Mouse (Mus musculus): ENCODE results near the gene Akap8. TPM values are rescaled to one million over a fixed set of nuclear protein-coding genes. Genes with fewer than 3 reads are reported as not detected.

Gene Akap8
- total and polyA plus RNA-seq, 3 experiments = 77.9 to 127 (median 101) TPM

DNA sequence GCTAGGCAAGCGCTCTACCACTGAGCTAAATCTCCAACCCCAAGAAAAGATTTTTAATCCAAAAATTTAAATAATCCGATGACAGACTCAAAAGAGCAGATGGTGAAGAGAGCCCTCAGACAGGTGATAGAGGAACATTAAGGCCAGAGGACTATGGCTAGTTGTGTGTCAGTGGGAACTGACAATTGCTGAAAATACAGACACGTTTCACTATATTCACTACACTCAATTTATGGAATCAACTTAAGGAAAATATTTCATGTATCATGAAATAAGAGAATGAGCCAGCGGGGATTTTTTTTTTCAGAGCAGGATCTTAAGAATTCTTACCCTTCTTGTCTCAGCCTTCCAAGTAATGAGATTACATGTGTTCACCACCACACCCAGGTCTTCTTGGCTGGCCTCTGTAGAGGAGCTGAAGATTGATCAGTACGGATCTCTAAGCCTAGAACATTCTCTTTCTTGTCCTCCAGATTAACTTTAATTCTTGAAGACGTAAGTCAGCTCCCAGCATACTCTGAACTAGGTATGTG lies 35.8 kb downstream of the Akap8 start:
- TF ChIP-seq MAX (IDR thresholded peaks at IDR 0.05; ENCODE audit: low read length) (0 out of 2 replicates have a peak, but pooled peaks have one; percentile 25), MYC (IDR thresholded peaks at IDR 0.05; ENCODE audit: low read depth, low read length) (peak; percentile 55; the same call in 1 of the 2 replicates), TBP (IDR thresholded peaks at IDR 0.05; ENCODE audit: low read depth, low read length) (peak; percentile 54; the same call in 1 of the 2 replicates), ZNF384 (IDR thresholded peaks at IDR 0.05; ENCODE audit: low read depth, low read length) (no peak), CTCF (IDR thresholded peaks at IDR 0.05 in 2 of 3, conservative IDR thresholded peaks at IDR 0.05 in 1 of 3; ENCODE audit: control insufficient read depth in 1 of 3, insufficient read depth in 1 of 3, low read depth in 2 of 3, low read length in 3 of 3, poor library complexity in 1 of 3, severe bottlenecking in 1 of 3) (no peak), SIN3A (IDR thresholded peaks at IDR 0.05; ENCODE audit: low read length) (peak; percentile 55), MXI1 (IDR thresholded peaks at IDR 0.05; ENCODE audit: low read depth, low read length) (peak; percentile 55), CHD1 (IDR thresholded peaks at IDR 0.05; ENCODE audit: low read depth, low read length) (0 out of 2 replicates have a peak, but pooled peaks have one; percentile 58)
- peak; percentile 59 for DNase-seq (ENCODE audit: low read depth, low spot score)

DNA sequence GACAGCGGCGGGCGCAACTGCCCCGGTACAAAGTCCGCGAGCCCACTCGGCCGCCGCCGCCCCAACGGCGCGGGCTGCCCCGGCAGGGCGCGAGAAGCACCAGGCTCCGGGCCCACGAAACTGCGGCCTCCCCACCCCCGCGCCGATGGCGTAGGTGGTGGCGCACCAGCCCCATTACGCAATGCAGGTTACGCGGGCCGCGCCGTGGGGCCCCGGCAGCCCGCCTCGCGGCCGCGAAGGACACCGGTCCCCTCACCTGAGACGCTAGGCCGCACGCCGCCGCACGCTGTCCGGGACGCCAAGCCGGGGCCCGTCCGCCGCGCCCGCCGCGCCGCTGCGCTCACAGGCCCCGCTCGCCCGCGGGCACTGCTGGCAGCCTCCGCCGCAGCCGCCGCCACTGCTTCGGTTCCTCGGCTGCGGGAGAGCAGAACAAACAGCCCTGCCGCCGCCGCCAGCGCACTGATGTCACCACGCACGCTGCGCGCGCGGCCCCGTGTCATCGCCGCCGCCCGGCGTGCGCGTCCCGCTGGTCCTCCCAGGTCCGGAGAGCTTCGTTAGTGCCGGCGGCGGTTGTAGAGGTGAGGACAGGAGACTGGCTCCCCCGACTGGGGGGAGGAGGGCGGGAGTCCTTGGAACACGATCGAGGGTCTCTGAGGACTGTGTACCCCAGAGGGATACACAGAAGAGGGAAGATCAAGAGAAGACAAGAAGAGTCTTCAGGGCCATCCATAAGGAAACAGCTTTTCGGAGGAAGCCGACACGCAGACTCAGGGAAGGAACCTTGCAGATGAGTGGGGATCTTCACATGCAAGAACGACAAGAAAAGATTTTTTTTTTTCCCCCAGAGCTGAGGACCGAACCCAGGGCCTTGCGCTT lies 36.5 kb downstream of the Akap8 start, which contains the start of gene Brd4:
Gene Brd4, minus strand, starts transcription at position 461 of the 876 bp plus-strand sequence.
- Histone ChIP-seq H3K9me3 (replicated peaks; ENCODE audit: insufficient read depth, low read length) (no peaks in the 10 kb centered on the region), H3K9ac (ENCODE audit: control insufficient read depth, low read depth, low read length, poor library complexity, severe bottlenecking) (peak within 1 kb of the TSS; percentile 89), H3K4me1 (ENCODE audit: control insufficient read depth in 1 of 2, insufficient read depth in 2 of 2, low read length in 2 of 2) (peaks cover 10 to 12% of the 10 kb centered on the region in 2 experiments), H3K79me2 (ENCODE audit: control insufficient read depth, insufficient read depth, low read length, poor library complexity) (peaks cover 52% of the 10 kb centered on the region), H3K27ac (ENCODE audit: control insufficient read depth, low read depth, low read length) (peak within 1 kb of the TSS; percentile 84), H3K4me3 (ENCODE audit: control insufficient read depth in 1 of 2, insufficient read depth in 1 of 2, low read depth in 2 of 2, low read length in 2 of 2) (peak within 1 kb of the TSS; percentile 67 to 69), H3K27me3 (ENCODE audit: control insufficient read depth in 1 of 2, insufficient read depth in 2 of 2, low read length in 2 of 2) (no peaks in the 10 kb centered on the region), H3K36me3 (ENCODE audit: control insufficient read depth in 1 of 2, insufficient read depth in 2 of 2, low read length in 2 of 2) (peaks cover 0 to 36% of the 10 kb centered on the region in 2 experiments; a peak in 2 of 4 replicates)
- peak; percentile 93 for DNase-seq (ENCODE audit: low read depth, low spot score)
- TF ChIP-seq SMC3 (IDR thresholded peaks at IDR 0.05; ENCODE audit: low read depth, low read length) (no peak), GATA1 (IDR thresholded peaks at IDR 0.05; ENCODE audit: low read depth, low read length) (no peak), GABPA (IDR thresholded peaks at IDR 0.05; ENCODE audit: low read depth, low read length) (no peak), ZKSCAN1 (IDR thresholded peaks at IDR 0.05; ENCODE audit: low read depth, low read length) (no peak), CTCF (IDR thresholded peaks at IDR 0.05 in 2 of 3, conservative IDR thresholded peaks at IDR 0.05 in 1 of 3; ENCODE audit: control insufficient read depth in 1 of 3, insufficient read depth in 1 of 3, low read depth in 2 of 3, low read length in 3 of 3, poor library complexity in 1 of 3, severe bottlenecking in 1 of 3) (0 out of 6 replicates have a peak, but pooled peaks of 1 of the 3 experiments have one; percentile 0), RCOR1 (IDR thresholded peaks at IDR 0.05; ENCODE audit: low read depth, low read length) (no peak), MYC (IDR thresholded peaks at IDR 0.05; ENCODE audit: low read depth, low read length) (no peak), ZC3H11A (IDR thresholded peaks at IDR 0.05; ENCODE audit: low read depth, low read length) (no peak), CHD2 (IDR thresholded peaks at IDR 0.05; ENCODE audit: low read length) (no peak), KAT2A (conservative IDR thresholded peaks at IDR 0.05; ENCODE audit: low read depth, low read length) (no peak; the same call in 1 of the 2 replicates), ZMIZ1 (IDR thresholded peaks at IDR 0.05; ENCODE audit: low read depth, low read length) (peak; percentile 81; the same call in 1 of the 2 replicates), TAL1 (IDR thresholded peaks at IDR 0.05; ENCODE audit: low read length) (no peak), MAX (IDR thresholded peaks at IDR 0.05; ENCODE audit: low read length) (no peak), NELFE (IDR thresholded peaks at IDR 0.05; ENCODE audit: low read depth, low read length) (peak; percentile 82), POLR2AphosphoS5 (IDR thresholded peaks at IDR 0.05; ENCODE audit: borderline replicate concordance, low read depth, low read length) (no peak), EP300 (IDR thresholded peaks at IDR 0.05; ENCODE audit: low read depth in 1 of 2, low read length in 2 of 2) (no peak), RAD21 (IDR thresholded peaks at IDR 0.05; ENCODE audit: low read depth, low read length) (no peak), MAZ (IDR thresholded peaks at IDR 0.05; ENCODE audit: low read depth, low read length) (no peak), CHD1 (IDR thresholded peaks at IDR 0.05; ENCODE audit: low read depth, low read length) (no peak), HCFC1 (IDR thresholded peaks at IDR 0.05; ENCODE audit: low read depth, low read length) (peak; percentile 76), SIN3A (IDR thresholded peaks at IDR 0.05; ENCODE audit: low read length) (peak; percentile 69), E2F4 (IDR thresholded peaks at IDR 0.05; ENCODE audit: borderline replicate concordance, low read depth, low read length) (no peak), MEF2A (IDR thresholded peaks at IDR 0.05; ENCODE audit: extremely low read depth, insufficient replicate concordance, low read depth, low read length, poor library complexity, severe bottlenecking) (no peak), TCF12 (IDR thresholded peaks at IDR 0.05; ENCODE audit: low read depth, low read length) (peak; percentile 53; the same call in 1 of the 2 replicates)

More for the DNA sequence above, 35.8 kb downstream of the Akap8 start:
- Histone ChIP-seq H3K79me2 (ENCODE audit: control insufficient read depth, insufficient read depth, low read length, poor library complexity) (peaks cover 46% of the 10 kb centered on the region), H3K27me3 (ENCODE audit: control insufficient read depth in 1 of 2, insufficient read depth in 2 of 2, low read length in 2 of 2) (no peaks in the 10 kb centered on the region), H3K9me3 (replicated peaks; ENCODE audit: insufficient read depth, low read length) (no peaks in the 10 kb centered on the region), H3K36me3 (ENCODE audit: control insufficient read depth in 1 of 2, insufficient read depth in 2 of 2, low read length in 2 of 2) (peaks cover 0 to 31% of the 10 kb centered on the region in 2 experiments; a peak in 2 of 4 replicates), H3K9ac (ENCODE audit: control insufficient read depth, low read depth, low read length, poor library complexity, severe bottlenecking) (peak overlapping the region; percentile 89), H3K4me3 (ENCODE audit: control insufficient read depth in 1 of 2, insufficient read depth in 1 of 2, low read depth in 2 of 2, low read length in 2 of 2) (peak overlapping the region; percentile 67 to 69), H3K27ac (ENCODE audit: control insufficient read depth, low read depth, low read length) (peak overlapping the region; percentile 77), H3K4me1 (ENCODE audit: control insufficient read depth in 1 of 2, insufficient read depth in 2 of 2, low read length in 2 of 2) (peaks cover 10 to 12% of the 10 kb centered on the region in 2 experiments)
